Mouse (Mus musculus) ES-Bruce4 (cell line): ENCODE results near the gene Plekhh2. TPM values are rescaled to one million over a fixed set of nuclear protein-coding genes. Genes with fewer than 3 reads are reported as not detected.

Source experiments
- H3K27ac ChIP-seq: 2 replicates; pipeline ENCODE4 v1.5.1; 2012; ENCODE audit warnings: low read length, inconsistent platforms; ENCODE audit not compliant: insufficient read depth
- H3K27me3 ChIP-seq: 2 replicates; pipeline ENCODE4 v1.6.1; 2012; ENCODE audit warnings: mild to moderate bottlenecking, low read length, inconsistent platforms; ENCODE audit not compliant: control insufficient read depth, poor library complexity, insufficient read depth, severe bottlenecking
- H3K36me3 ChIP-seq: 2 replicates; pipeline ENCODE4 v1.6.1; 2012; ENCODE audit warnings: inconsistent platforms, mild to moderate bottlenecking, low read length, moderate library complexity; ENCODE audit not compliant: control insufficient read depth, poor library complexity, insufficient read depth, severe bottlenecking
- H3K4me1 ChIP-seq: one replicate; pipeline ENCODE4 v1.8.1; 2011; ENCODE audit warnings: low read length; ENCODE audit not compliant: control insufficient read depth, insufficient read depth
- H3K4me3 ChIP-seq: 2 replicates; pipeline ENCODE4 v1.5.1; 2011; ENCODE audit warnings: low read depth, mild to moderate bottlenecking, low read length
- H3K9ac ChIP-seq: 2 replicates; pipeline ENCODE4 v1.6.1; 2012; ENCODE audit warnings: low read depth, mild to moderate bottlenecking, inconsistent platforms; ENCODE audit not compliant: poor library complexity, severe bottlenecking
- H3K9me3 ChIP-seq: replicated peaks from 2 replicates; pipeline ENCODE4 v1.6.1; 2012; ENCODE audit warnings: mild to moderate bottlenecking, low read length, inconsistent platforms; ENCODE audit not compliant: control insufficient read depth, poor library complexity, insufficient read depth, severe bottlenecking
- CTCF ChIP-seq: IDR thresholded peaks from one replicate; pipeline ENCODE4 v1.8.1; 2011; ENCODE audit warnings: low read depth, low read length
- EP300 ChIP-seq: IDR thresholded peaks from 2 replicates; pipeline ENCODE4 v1.6.1; 2011; ENCODE audit warnings: low read depth, low read length; ENCODE audit not compliant: insufficient read depth
- POLR2A ChIP-seq: IDR thresholded peaks from one replicate; pipeline ENCODE4 v1.8.1; 2011; ENCODE audit warnings: low read length; ENCODE audit not compliant: insufficient read depth
- polyA plus RNA-seq: library from polyadenylated mRNA; stranded (reverse); fragments of >200 nt; gene quantifications from 2 replicates; pipeline ENCODE4 v1.2.4, GENCODE M21; 2011; ENCODE audit warnings: low read depth; ENCODE audit not compliant: missing spikeins, insufficient read depth, insufficient read length

Gene Plekhh2
- polyA plus RNA-seq, 1 experiment, result 10.5 TPM

DNA sequence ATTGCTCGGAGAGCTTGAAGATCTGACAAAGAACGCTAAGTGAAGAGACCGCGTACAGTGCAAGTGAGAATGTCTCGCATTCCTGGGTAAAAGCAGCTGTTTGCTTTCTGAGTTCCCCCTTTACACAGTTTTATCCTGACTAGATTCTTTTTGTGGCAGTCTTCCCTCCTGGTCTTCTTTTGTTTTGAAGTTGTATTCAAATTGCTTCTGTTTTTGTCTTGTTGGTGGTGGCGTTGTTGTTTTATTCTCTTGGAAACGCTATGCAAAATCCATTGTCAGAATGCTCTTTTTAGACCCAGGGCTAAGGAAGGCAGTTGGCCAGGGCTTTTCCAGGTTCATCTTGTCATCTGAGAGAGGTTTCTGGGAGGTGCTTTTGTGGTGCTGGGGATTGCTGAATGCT lies 84.8 kb downstream of the Plekhh2 start:
- H3K4me1 ChIP-seq, result peaks cover 3% of the 10 kb centered on the region
- H3K27me3 ChIP-seq, result no peaks in the 10 kb centered on the region
- H3K9ac ChIP-seq, result no peak overlapping the region
- H3K36me3 ChIP-seq, result no peaks in the 10 kb centered on the region
- H3K9me3 ChIP-seq, result no peaks in the 10 kb centered on the region
- peak overlapping the region; percentile 39; the same call in 1 of the 2 replicates for H3K27ac ChIP-seq
- no peak for TF ChIP-seq POLR2A
- no peak for TF ChIP-seq EP300
- TF ChIP-seq CTCF, result no peak
- H3K4me3 ChIP-seq, result no peak overlapping the region

DNA sequence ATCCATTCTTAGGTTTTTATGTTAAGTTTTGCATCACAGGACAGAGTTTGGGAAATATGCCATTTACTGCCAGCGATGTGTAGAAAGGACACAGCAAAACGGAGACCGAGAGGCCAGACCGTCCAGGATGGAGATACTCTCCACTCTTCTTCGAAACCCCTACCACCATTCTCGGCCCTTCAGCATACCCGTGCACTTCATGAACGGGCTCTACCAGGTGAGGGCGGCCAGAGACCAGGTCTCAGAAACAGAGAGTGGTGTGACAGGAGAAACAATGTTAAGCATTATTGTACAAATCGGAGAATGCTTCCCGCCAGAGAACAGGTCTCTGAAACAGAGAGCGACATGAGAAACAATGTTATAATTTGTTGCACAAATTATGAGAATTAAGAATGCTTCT lies 86.2 kb downstream of the Plekhh2 start:
- Histone ChIP-seq H3K27ac (no peak overlapping the region), H3K27me3 (no peaks in the 10 kb centered on the region), H3K4me3 (no peak overlapping the region), H3K9ac (no peak overlapping the region), H3K36me3 (no peaks in the 10 kb centered on the region), H3K9me3 (no peaks in the 10 kb centered on the region), H3K4me1 (peaks cover 3% of the 10 kb centered on the region)
- TF ChIP-seq EP300 (no peak), CTCF (peak; percentile 6), POLR2A (no peak)

DNA sequence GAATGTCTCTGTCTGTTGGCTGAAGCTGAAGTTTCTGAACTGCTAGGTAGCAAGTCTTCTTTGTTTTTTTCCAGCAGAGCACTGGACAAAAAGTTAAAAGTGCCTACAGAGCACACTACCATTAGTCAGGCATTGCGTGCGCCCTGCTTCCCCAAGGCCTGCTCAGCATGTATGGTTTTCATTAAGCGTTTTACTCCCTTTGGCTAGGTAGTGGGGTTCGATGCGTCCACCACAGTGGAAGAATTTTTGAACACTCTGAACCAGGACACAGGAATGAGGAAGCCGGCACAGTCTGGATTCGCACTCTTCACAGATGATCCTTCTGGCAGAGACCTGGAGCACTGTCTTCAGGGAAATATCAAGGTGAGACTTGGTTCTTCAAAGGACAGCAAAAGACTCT lies 87.2 kb downstream of the Plekhh2 start:
- H3K27ac ChIP-seq, result no peak overlapping the region
- H3K9me3 ChIP-seq, result no peaks in the 10 kb centered on the region
- no peak overlapping the region for H3K4me3 ChIP-seq
- TF ChIP-seq EP300 (no peak), POLR2A (no peak), CTCF (no peak)
- H3K27me3 ChIP-seq, result no peaks in the 10 kb centered on the region
- H3K36me3 ChIP-seq, result no peaks in the 10 kb centered on the region
- no peak overlapping the region for H3K9ac ChIP-seq
- peaks cover 3% of the 10 kb centered on the region for H3K4me1 ChIP-seq

DNA sequence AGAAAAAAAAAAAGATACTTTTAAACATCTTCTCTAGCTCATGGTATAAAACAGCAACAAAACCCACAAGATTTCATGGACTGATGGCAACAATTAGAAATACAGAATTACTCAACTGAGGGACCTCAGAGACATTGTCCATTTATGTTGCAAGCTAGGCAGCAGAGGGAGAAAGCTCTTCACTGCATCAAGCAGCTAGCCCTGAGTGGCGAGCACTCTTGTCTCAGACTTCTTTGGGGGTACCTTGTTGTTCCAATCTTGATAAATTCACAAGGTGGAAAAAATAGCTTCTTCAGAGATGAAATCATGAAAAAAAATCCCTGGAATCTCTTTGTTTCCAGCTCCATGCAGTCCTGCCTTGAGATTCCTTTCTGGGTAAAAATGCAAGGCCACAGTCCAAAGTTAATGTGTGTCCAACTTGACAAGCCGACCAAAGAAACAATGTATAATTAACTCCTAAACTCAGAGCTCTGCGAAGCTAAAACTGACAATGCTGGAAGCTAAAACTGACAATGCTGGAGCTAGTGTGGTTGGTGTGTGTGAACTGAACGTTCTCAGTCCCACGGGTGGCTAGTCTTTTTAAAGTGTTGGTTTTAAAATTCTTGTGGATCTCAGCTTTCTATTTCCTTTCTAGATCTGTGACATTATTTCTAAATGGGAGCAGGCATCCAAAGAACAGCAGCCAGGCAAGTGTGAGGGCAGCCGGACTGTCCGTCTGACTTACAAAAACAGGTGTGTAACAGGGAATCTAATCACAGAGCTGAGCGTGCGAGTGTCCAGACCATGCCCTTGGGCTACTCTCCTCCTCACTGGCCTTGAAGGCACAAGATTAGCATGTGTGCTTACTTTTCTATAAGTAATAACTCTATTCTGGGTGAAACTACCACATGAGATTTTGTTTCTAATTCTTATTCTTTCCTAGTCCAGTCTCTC lies 88.6 kb downstream of the Plekhh2 start:
- Histone ChIP-seq H3K4me1 (peaks cover 3% of the 10 kb centered on the region), H3K36me3 (no peaks in the 10 kb centered on the region), H3K27ac (no peak overlapping the region), H3K27me3 (no peaks in the 10 kb centered on the region), H3K9me3 (no peaks in the 10 kb centered on the region), H3K9ac (no peak overlapping the region), H3K4me3 (no peak overlapping the region)
- no peak for TF ChIP-seq CTCF
- no peak for TF ChIP-seq POLR2A
- no peak for TF ChIP-seq EP300

DNA sequence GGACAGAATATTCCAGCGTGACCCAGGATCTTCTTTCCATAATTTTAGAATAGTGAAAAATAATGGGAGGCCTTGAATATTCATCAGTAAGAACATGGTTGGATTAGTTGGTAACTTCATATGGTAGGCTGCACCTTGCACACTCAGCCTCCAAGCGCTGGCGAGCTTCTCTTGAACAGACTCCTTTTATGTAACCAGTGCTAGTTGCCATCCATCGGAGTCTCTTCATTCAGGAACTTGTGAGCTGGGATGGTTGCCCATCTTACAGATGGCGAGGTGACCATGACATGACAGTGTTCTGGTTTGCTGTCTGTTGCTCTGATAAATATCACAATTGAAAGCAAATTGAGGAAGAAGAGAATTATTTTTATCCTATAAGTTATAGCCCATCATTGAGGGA lies 90.1 kb downstream of the Plekhh2 start:
- no peaks in the 10 kb centered on the region for H3K27me3 ChIP-seq
- no peak overlapping the region for H3K4me3 ChIP-seq
- H3K36me3 ChIP-seq, result no peaks in the 10 kb centered on the region
- H3K27ac ChIP-seq, result no peak overlapping the region
- no peak overlapping the region for H3K9ac ChIP-seq
- TF ChIP-seq CTCF, result no peak
- TF ChIP-seq POLR2A, result no peak
- peaks cover 2% of the 10 kb centered on the region for H3K4me1 ChIP-seq
- H3K9me3 ChIP-seq, result no peaks in the 10 kb centered on the region

DNA sequence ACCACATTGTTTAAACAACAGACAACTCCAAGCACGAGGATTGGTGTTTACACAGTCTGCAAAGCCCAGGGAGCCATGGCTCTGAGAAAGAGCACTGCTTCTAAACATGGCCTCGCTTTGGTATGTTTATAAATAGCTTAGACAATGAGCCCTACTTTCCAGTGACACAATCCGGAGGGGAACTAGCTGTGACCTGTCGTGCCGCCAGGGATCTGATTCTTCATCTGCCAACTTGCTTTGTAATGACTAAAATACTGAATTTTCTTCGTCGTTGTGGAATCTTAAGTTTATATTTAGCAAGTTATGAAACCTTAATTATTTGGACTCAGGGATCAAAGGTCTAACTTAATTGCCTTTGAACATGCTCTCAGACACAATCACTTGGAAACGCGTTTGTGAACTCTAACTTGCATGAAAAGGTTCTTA lies 91.5 kb downstream of the Plekhh2 start:
- no peak for TF ChIP-seq POLR2A
- no peak for TF ChIP-seq CTCF
- no peak for TF ChIP-seq EP300
- Histone ChIP-seq H3K4me1 (no peaks in the 10 kb centered on the region), H3K9ac (no peak overlapping the region), H3K9me3 (no peaks in the 10 kb centered on the region), H3K27me3 (no peaks in the 10 kb centered on the region), H3K4me3 (no peak overlapping the region), H3K27ac (no peak overlapping the region), H3K36me3 (no peaks in the 10 kb centered on the region)
